Mouse (Mus musculus) adipocyte (in vitro differentiated cells): ENCODE measurements around the gene Nrxn2.

Experiments used
- DNase-seq: peaks from one replicate; pipeline ENCODE4 v3.0.0-alpha.2; 2016; ENCODE audit warnings: low spot score

Gene Nrxn2

GRCm38 (mm10) chr19:6519483-6519882, 101.0 kb downstream of the Nrxn2 start:
- DNase-seq, result no peak

- no peak for DNase-seq
These were observed 103.1 kb downstream of the Nrxn2 start for GRCm38 (mm10) chr19:6521630-6522029.

- no peak for DNase-seq
These were observed 103.8 kb downstream of the Nrxn2 start for GRCm38 (mm10) chr19:6522289-6522688.

- no peak for DNase-seq
These were observed 106.5 kb downstream of the Nrxn2 start for GRCm38 (mm10) chr19:6525023-6525422.

- DNase-seq, result no peak
These were observed 107.5 kb downstream of the Nrxn2 start for GRCm38 (mm10) chr19:6526010-6526409.

- DNase-seq, result no peak
These were observed 108.9 kb downstream of the Nrxn2 start for GRCm38 (mm10) chr19:6527439-6527838.

- no peak for DNase-seq
These were observed 109.5 kb downstream of the Nrxn2 start for GRCm38 (mm10) chr19:6527839-6528531.

- DNase-seq, result no peak
These were observed 110.9 kb downstream of the Nrxn2 start for GRCm38 (mm10) chr19:6529265-6529985.

- no peak for DNase-seq
These were observed 111.8 kb downstream of the Nrxn2 start for GRCm38 (mm10) chr19:6530359-6530758.

- DNase-seq, result no peak
These were observed 112.6 kb downstream of the Nrxn2 start for GRCm38 (mm10) chr19:6531011-6531631.

GRCm38 (mm10) chr19:6531832-6532471, 113.4 kb downstream of the Nrxn2 start:
- no peak for DNase-seq

GRCm38 (mm10) chr19:6532656-6533055, 114.1 kb downstream of the Nrxn2 start:
- DNase-seq, result no peak

GRCm38 (mm10) chr19:6533290-6534117, 115.0 kb downstream of the Nrxn2 start:
- DNase-seq, result no peak

GRCm38 (mm10) chr19:6534118-6534415, 115.5 kb downstream of the Nrxn2 start:
- DNase-seq, result no peak

GRCm38 (mm10) chr19:6536201-6536600, 117.7 kb downstream of the Nrxn2 start:
- no peak for DNase-seq

GRCm38 (mm10) chr19:6536696-6537095, 118.2 kb downstream of the Nrxn2 start:
- no peak for DNase-seq

- no peak for DNase-seq
These were observed 119.0 kb downstream of the Nrxn2 start for GRCm38 (mm10) chr19:6537526-6537925.

GRCm38 (mm10) chr19:6538546-6538945, 120.0 kb downstream of the Nrxn2 start:
- no peak for DNase-seq

- no peak for DNase-seq
These were observed 121.1 kb downstream of the Nrxn2 start for GRCm38 (mm10) chr19:6539592-6539991.

GRCm38 (mm10) chr19:6540191-6540590, 121.7 kb downstream of the Nrxn2 start:
- no peak for DNase-seq

- no peak for DNase-seq
These were observed 123.0 kb downstream of the Nrxn2 start for GRCm38 (mm10) chr19:6541521-6541920.
